Mouse (Mus musculus): ENCODE results near the gene Lcn5. TPM values are rescaled to one million over a fixed set of nuclear protein-coding genes. Genes with fewer than 3 reads are reported as not detected.

Gene Lcn5
- polyA plus RNA-seq, 1 experiment from 2014 or later, result not detected

Other genes with a start within 250 kb of the Lcn5 start
- gene Fut7, start 234.7 kb upstream of the Lcn5 start, polyA plus RNA-seq (2015; fragmentation: Nextera tagmentation; extraction: Ambion mirVana), result 0.18 TPM in 1 of 2 replicates, not detected in the other
- 2.8 and 3.7 TPM in 2 replicates for gene Abca2, start 229.2 kb upstream of the Lcn5 start, polyA plus RNA-seq (2015; fragmentation: Nextera tagmentation; extraction: Ambion mirVana)
- gene Clic3, start 201.1 kb upstream of the Lcn5 start, polyA plus RNA-seq (2015; fragmentation: Nextera tagmentation; extraction: Ambion mirVana), result 2.2 and 3.0 TPM in 2 replicates
- 28.0 and 33.2 TPM in 2 replicates for gene Paxx, start 196.9 kb upstream of the Lcn5 start, polyA plus RNA-seq (2015; fragmentation: Nextera tagmentation; extraction: Ambion mirVana)
- gene Ptgds, start 187.9 kb upstream of the Lcn5 start, polyA plus RNA-seq (2015; fragmentation: Nextera tagmentation; extraction: Ambion mirVana), result 4.6 and 5.8 TPM in 2 replicates
- not detected in 2 replicates for gene Lcn12, start 164.0 kb upstream of the Lcn5 start, polyA plus RNA-seq (2015; fragmentation: Nextera tagmentation; extraction: Ambion mirVana)
- gene Fbxw5, start 157.2 kb upstream of the Lcn5 start, polyA plus RNA-seq (2015; fragmentation: Nextera tagmentation; extraction: Ambion mirVana), result 57.5 and 65.2 TPM in 2 replicates
- 5.4 and 8.3 TPM in 2 replicates for gene C8g, start 156.2 kb upstream of the Lcn5 start, polyA plus RNA-seq (2015; fragmentation: Nextera tagmentation; extraction: Ambion mirVana)
- gene Traf2, start 111.0 kb upstream of the Lcn5 start, polyA plus RNA-seq (2015; fragmentation: Nextera tagmentation; extraction: Ambion mirVana), result 26.7 and 32.4 TPM in 2 replicates
- 339 and 367 TPM in 2 replicates for gene Edf1, start 100.1 kb upstream of the Lcn5 start, polyA plus RNA-seq (2015; fragmentation: Nextera tagmentation; extraction: Ambion mirVana)
- 297 and 389 TPM in 2 replicates for gene Mamdc4, start 83.1 kb upstream of the Lcn5 start, polyA plus RNA-seq (2015; fragmentation: Nextera tagmentation; extraction: Ambion mirVana)
- 163 and 190 TPM in 2 replicates for gene Phpt1, start 82.7 kb upstream of the Lcn5 start, polyA plus RNA-seq (2015; fragmentation: Nextera tagmentation; extraction: Ambion mirVana)
- gene Ajm1, start 76.2 kb upstream of the Lcn5 start, polyA plus RNA-seq (2015; fragmentation: Nextera tagmentation; extraction: Ambion mirVana), result 1.7 and 2.9 TPM in 2 replicates
- gene Rabl6, start 49.4 kb upstream of the Lcn5 start, polyA plus RNA-seq (2015; fragmentation: Nextera tagmentation; extraction: Ambion mirVana), result 65.5 and 69.7 TPM in 2 replicates
- gene Ccdc183, start 40.3 kb upstream of the Lcn5 start, polyA plus RNA-seq (2015; fragmentation: Nextera tagmentation; extraction: Ambion mirVana), result 0.13 and 0.16 TPM in 2 replicates
- gene Tmem141, start 35.9 kb upstream of the Lcn5 start, polyA plus RNA-seq (2015; fragmentation: Nextera tagmentation; extraction: Ambion mirVana), result 22.2 and 23.8 TPM in 2 replicates
- 3.5 and 4.7 TPM in 2 replicates for gene Fcna, start 29.9 kb upstream of the Lcn5 start, polyA plus RNA-seq (2015; fragmentation: Nextera tagmentation; extraction: Ambion mirVana)
- not detected in 2 replicates for gene Lcn8, start 4.8 kb upstream of the Lcn5 start, polyA plus RNA-seq (2015; fragmentation: Nextera tagmentation; extraction: Ambion mirVana)
- gene Lcn6, start 18.8 kb downstream of the Lcn5 start, polyA plus RNA-seq (2015; fragmentation: Nextera tagmentation; extraction: Ambion mirVana), result not detected in 2 replicates
- gene Lcn10, start 24.8 kb downstream of the Lcn5 start, polyA plus RNA-seq (2015; fragmentation: Nextera tagmentation; extraction: Ambion mirVana), result not detected in 2 replicates
- gene Obp2a, start 42.1 kb downstream of the Lcn5 start, polyA plus RNA-seq (2015; fragmentation: Nextera tagmentation; extraction: Ambion mirVana), result not detected in 2 replicates
- gene Bmyc, start 48.8 kb downstream of the Lcn5 start, polyA plus RNA-seq (2015; fragmentation: Nextera tagmentation; extraction: Ambion mirVana), result 87.2 and 98.7 TPM in 2 replicates
- gene Obp2b, start 79.1 kb downstream of the Lcn5 start, polyA plus RNA-seq (2015; fragmentation: Nextera tagmentation; extraction: Ambion mirVana), result not detected in 2 replicates
- not detected in 2 replicates for gene Lcn3, start 107.6 kb downstream of the Lcn5 start, polyA plus RNA-seq (2015; fragmentation: Nextera tagmentation; extraction: Ambion mirVana)
- not detected in 2 replicates for gene Lcn11, start 119.1 kb downstream of the Lcn5 start, polyA plus RNA-seq (2015; fragmentation: Nextera tagmentation; extraction: Ambion mirVana)
- gene Gm13539, start 124.3 kb downstream of the Lcn5 start, polyA plus RNA-seq (2015; fragmentation: Nextera tagmentation; extraction: Ambion mirVana), result not detected in 2 replicates
- not detected in 2 replicates for gene Glt6d1, start 157.9 kb downstream of the Lcn5 start, polyA plus RNA-seq (2015; fragmentation: Nextera tagmentation; extraction: Ambion mirVana)
- gene Lcn9, start 165.2 kb downstream of the Lcn5 start, polyA plus RNA-seq (2015; fragmentation: Nextera tagmentation; extraction: Ambion mirVana), result not detected in 2 replicates
- gene Sohlh1, start 189.3 kb downstream of the Lcn5 start, polyA plus RNA-seq (2015; fragmentation: Nextera tagmentation; extraction: Ambion mirVana), result not detected in 2 replicates
- 0.53 and 0.67 TPM in 2 replicates for gene Kcnt1, start 205.8 kb downstream of the Lcn5 start, polyA plus RNA-seq (2015; fragmentation: Nextera tagmentation; extraction: Ambion mirVana)

All from intestine, embryonic 15.5 days (tissue).